ENCODE assay signal across 8 mouse cellular contexts in genomic region chr14:18271666-18272065, GRCm38 (mm10). TPM values are rescaled to one million over a fixed set of nuclear protein-coding genes. Genes with fewer than 3 reads are reported as not detected.
DNase-seq lines count a peak whose midpoint lies in the region; ATAC-seq and TF ChIP-seq lines count a peak whose summit lies in the region.

No protein-coding gene starts in this region.

- no peaks in the 10 kb centered on the region for H3K27me3 ChIP-seq in heart, embryonic 13.5 days (replicated peaks)
- no peaks in the 10 kb centered on the region for H3K27me3 ChIP-seq in hindbrain, embryonic 10.5 days (ENCODE audit: insufficient read depth, poor library complexity, severe bottlenecking)
- H3K27me3 ChIP-seq in midbrain, embryonic 12.5 days: no peaks in the 10 kb centered on the region

- ATAC-seq in heart, embryonic 13.5 days (ENCODE audit: extremely low read depth, insufficient number of reproducible peaks, low FRiP score, low TSS enrichment): no peak
- ATAC-seq in midbrain, embryonic 12.5 days (ENCODE audit: low FRiP score, low read depth): no peak

- no peak for TF ChIP-seq POLR2A in lung, adult 2 months (IDR thresholded peaks at IDR 0.05; ENCODE audit: borderline replicate concordance, extremely low read depth, low read depth, low read length)

- peak overlapping the region; percentile 88 for H3K27ac ChIP-seq in heart, embryonic 13.5 days (replicated peaks)
- H3K27ac ChIP-seq in hindbrain, embryonic 10.5 days: no peak overlapping the region
- no peak overlapping the region for H3K27ac ChIP-seq in midbrain, embryonic 12.5 days (replicated peaks)

- peaks cover 19% of the 10 kb centered on the region for H3K4me1 ChIP-seq in heart, embryonic 13.5 days
- peaks cover 11% of the 10 kb centered on the region; the same call in 1 of the 2 replicates for H3K4me1 ChIP-seq in hindbrain, embryonic 10.5 days (replicated peaks)
- H3K4me1 ChIP-seq in midbrain, embryonic 12.5 days: peaks cover 12% of the 10 kb centered on the region
- peaks cover 4% of the 10 kb centered on the region for H3K4me1 ChIP-seq in lung, adult 2 months (ENCODE audit: control insufficient read depth, insufficient read depth, low read length)

- 7% methylated on average over 7 of the region's 7 CpGs for WGBS in heart, embryonic 13.5 days
- WGBS in hindbrain, embryonic 10.5 days: 11% methylated on average over 7 of the region's 7 CpGs
- WGBS in midbrain, embryonic 12.5 days: 6% methylated on average over 6 of the region's 7 CpGs
- 7% methylated on average over 7 of the region's 7 CpGs for WGBS in lung, adult 2 months

- no peaks in the 10 kb centered on the region for H3K9me3 ChIP-seq in heart, embryonic 13.5 days
- H3K9me3 ChIP-seq in hindbrain, embryonic 10.5 days: no peaks in the 10 kb centered on the region
- H3K9me3 ChIP-seq in midbrain, embryonic 12.5 days: no peaks in the 10 kb centered on the region

- no peak for DNase-seq in heart, postnatal 4 days
- DNase-seq in Muller cell, postnatal 12 days (ENCODE audit: inconsistent ontology term): peak; percentile 19
- no peak for DNase-seq in hindbrain, embryonic 10.5 days (ENCODE audit: low spot score)
- DNase-seq in right cerebral cortex, adult 18-20 months: no peak
- DNase-seq in testis, postnatal 10 days (ENCODE audit: low spot score): no peak
- no peak for DNase-seq in lung, adult 2 months

- H3K9ac ChIP-seq in heart, embryonic 13.5 days: peak overlapping the region; percentile 90
- peak overlapping the region; percentile 62; the same call in 1 of the 2 replicates for H3K9ac ChIP-seq in midbrain, embryonic 12.5 days (replicated peaks)

- H3K36me3 ChIP-seq in heart, embryonic 13.5 days: peaks cover 33% of the 10 kb centered on the region
- peaks cover 34% of the 10 kb centered on the region for H3K36me3 ChIP-seq in hindbrain, embryonic 10.5 days
- peaks cover 19% of the 10 kb centered on the region for H3K36me3 ChIP-seq in midbrain, embryonic 12.5 days

- no peak for TF ChIP-seq CTCF in lung, adult 2 months (IDR thresholded peaks at IDR 0.05; ENCODE audit: insufficient read depth, low read length)

- H3K4me3 ChIP-seq in heart, embryonic 13.5 days: peak overlapping the region; percentile 97
- peak overlapping the region; percentile 92 for H3K4me3 ChIP-seq in hindbrain, embryonic 10.5 days
- H3K4me3 ChIP-seq in midbrain, embryonic 12.5 days: peak overlapping the region; percentile 93
- H3K4me3 ChIP-seq in lung, adult 2 months (replicated peaks; ENCODE audit: extremely low read depth, low read depth, low read length): no peak overlapping the region

- peak overlapping the region; percentile 78 for H3K4me2 ChIP-seq in heart, embryonic 13.5 days
- H3K4me2 ChIP-seq in midbrain, embryonic 12.5 days (replicated peaks): peak overlapping the region; percentile 51

RNA-seq across cellular contexts. Expression of gene Rpl15, which starts 0.5 kb away (rescaled TPM):
- 267 and 295 TPM in 2 replicates for polyA plus RNA-seq in heart, embryonic 13.5 days (2015; fragmentation: Nextera tagmentation; extraction: Ambion mirVana)
- 1,000 to 10,000 TPM in 1 of 2 experiments, 100 to 1,000 TPM in 1; 916 to 1,021 TPM for total RNA-seq in heart, postnatal 4 days (2021)
- polyA plus RNA-seq in hindbrain, embryonic 10.5 days (2016; fragmentation: Nextera tagmentation; extraction: Ambion mirVana): 390 and 457 TPM in 2 replicates
- polyA plus RNA-seq in midbrain, embryonic 12.5 days (2016; fragmentation: Nextera tagmentation; extraction: Ambion mirVana): 338 and 349 TPM in 2 replicates
- polyA plus RNA-seq in lung, adult 2 months (2012; rRNA removed): 105 and 148 TPM in 2 replicates

RNA-seq across cellular contexts. Expression of gene Nkiras1, which starts 0.7 kb away (rescaled TPM):
- 17.1 and 20.5 TPM in 2 replicates for polyA plus RNA-seq in heart, embryonic 13.5 days (2015; fragmentation: Nextera tagmentation; extraction: Ambion mirVana)
- 10 to 100 TPM; 20.0 to 22.3 TPM for total RNA-seq in heart, postnatal 4 days (2021)
- polyA plus RNA-seq in hindbrain, embryonic 10.5 days (2016; fragmentation: Nextera tagmentation; extraction: Ambion mirVana): 11.4 and 15.0 TPM in 2 replicates
- polyA plus RNA-seq in midbrain, embryonic 12.5 days (2016; fragmentation: Nextera tagmentation; extraction: Ambion mirVana): 20.3 and 22.3 TPM in 2 replicates
- polyA plus RNA-seq in lung, adult 2 months (2012; rRNA removed): 3.0 and 5.0 TPM in 2 replicates

RNA-seq across cellular contexts. Expression of gene Nr1d2, which starts 32.7 kb away (rescaled TPM):
- polyA plus RNA-seq in heart, embryonic 13.5 days (2015; fragmentation: Nextera tagmentation; extraction: Ambion mirVana): 10.0 and 10.9 TPM in 2 replicates
- 10 to 100 TPM; 36.3 to 39.3 TPM for total RNA-seq in heart, postnatal 4 days (2021)
- polyA plus RNA-seq in hindbrain, embryonic 10.5 days (2016; fragmentation: Nextera tagmentation; extraction: Ambion mirVana): 3.4 TPM in 2 replicates
- 4.6 and 5.6 TPM in 2 replicates for polyA plus RNA-seq in midbrain, embryonic 12.5 days (2016; fragmentation: Nextera tagmentation; extraction: Ambion mirVana)
- polyA plus RNA-seq in lung, adult 2 months (2012; rRNA removed): 20.4 and 44.0 TPM in 2 replicates

RNA-seq across cellular contexts. Expression of gene Ube2e1, which starts 60.0 kb away (rescaled TPM):
- polyA plus RNA-seq in heart, embryonic 13.5 days (2015; fragmentation: Nextera tagmentation; extraction: Ambion mirVana): 57.6 and 63.2 TPM in 2 replicates
- 10 to 100 TPM; 43.7 to 47.1 TPM for total RNA-seq in heart, postnatal 4 days (2021)
- polyA plus RNA-seq in hindbrain, embryonic 10.5 days (2016; fragmentation: Nextera tagmentation; extraction: Ambion mirVana): 160 and 166 TPM in 2 replicates
- polyA plus RNA-seq in midbrain, embryonic 12.5 days (2016; fragmentation: Nextera tagmentation; extraction: Ambion mirVana): 185 and 189 TPM in 2 replicates
- 16.5 and 31.9 TPM in 2 replicates for polyA plus RNA-seq in lung, adult 2 months (2012; rRNA removed)
